Mouse (Mus musculus): ENCODE results near the gene Spint5.

The Spint5 gene

DNA sequence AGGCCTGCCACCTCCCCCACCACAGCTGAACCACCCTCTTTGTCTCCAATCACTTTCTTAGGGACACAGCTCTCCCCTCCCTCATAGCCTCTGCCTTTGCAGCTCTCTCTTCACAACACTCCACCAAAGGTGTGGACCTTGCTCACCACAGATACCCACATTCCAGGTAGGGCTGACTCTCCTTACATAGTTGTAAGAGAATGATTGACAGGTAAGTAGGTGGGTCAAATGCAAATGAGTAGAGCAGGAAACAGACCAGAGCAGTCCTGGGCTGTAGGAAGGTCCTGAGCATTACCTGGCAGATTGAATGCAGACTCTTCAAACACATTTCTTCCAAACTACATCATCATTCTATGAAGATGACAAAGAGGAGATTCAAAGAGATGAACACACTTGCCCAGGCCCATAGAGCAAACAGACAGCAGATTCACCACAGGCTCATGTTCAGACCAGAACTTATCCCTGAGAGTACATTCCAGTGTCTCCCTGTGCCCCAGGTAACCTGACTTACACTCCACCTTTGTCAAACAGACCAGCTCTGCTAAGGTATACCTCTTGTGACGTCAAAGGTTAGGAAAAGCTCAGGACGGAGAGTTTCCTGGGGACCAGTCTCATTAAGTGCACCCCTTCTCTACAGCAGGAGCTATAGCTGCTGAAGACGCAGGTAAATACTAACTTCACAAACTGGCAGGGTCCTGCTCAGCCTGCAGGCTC is 22.4 kb downstream of the Spint5 start:
- DNase-seq (ENCODE audit: low spot score): no peak

DNA sequence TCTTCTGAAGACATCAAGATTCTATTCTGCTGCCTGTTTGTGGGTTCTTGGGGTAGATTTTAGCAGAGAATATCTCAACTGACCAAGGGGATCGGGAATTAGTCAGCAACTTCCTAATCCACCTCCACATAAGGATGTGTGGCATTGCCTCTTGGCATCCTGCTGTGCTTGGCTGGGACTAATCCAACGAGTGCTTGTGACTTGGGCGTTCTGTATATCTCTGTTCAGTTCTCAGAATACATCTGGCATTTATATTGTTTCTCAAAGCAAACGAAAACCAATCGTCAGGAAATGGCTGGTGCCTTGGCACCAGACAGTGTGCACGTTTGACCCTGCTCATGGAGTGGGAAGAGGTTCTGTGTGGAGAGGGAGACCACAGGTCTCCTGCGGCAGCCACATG is 24.8 kb downstream of the Spint5 start:
- no peak for DNase-seq (ENCODE audit: low spot score)

DNA sequence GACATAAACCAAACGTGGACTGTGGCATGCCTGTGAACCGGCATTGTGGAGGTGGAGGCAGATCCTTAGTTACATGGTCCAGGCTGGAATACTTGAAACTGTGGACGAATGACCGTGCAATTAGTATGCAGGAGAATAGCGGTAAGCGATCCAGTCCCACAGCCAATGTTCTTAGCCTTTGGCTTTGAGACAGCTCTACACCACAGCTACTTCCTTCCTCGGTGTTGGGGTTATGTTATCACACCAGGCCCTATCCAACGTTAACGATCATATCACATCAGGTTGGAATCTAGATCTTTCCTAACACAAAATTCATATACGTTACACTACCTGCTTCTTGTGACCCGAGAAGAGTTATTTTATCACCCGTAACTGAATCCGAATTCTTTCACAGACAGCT is 29.9 kb downstream of the Spint5 start:
- DNase-seq (ENCODE audit: low spot score): no peak

DNA sequence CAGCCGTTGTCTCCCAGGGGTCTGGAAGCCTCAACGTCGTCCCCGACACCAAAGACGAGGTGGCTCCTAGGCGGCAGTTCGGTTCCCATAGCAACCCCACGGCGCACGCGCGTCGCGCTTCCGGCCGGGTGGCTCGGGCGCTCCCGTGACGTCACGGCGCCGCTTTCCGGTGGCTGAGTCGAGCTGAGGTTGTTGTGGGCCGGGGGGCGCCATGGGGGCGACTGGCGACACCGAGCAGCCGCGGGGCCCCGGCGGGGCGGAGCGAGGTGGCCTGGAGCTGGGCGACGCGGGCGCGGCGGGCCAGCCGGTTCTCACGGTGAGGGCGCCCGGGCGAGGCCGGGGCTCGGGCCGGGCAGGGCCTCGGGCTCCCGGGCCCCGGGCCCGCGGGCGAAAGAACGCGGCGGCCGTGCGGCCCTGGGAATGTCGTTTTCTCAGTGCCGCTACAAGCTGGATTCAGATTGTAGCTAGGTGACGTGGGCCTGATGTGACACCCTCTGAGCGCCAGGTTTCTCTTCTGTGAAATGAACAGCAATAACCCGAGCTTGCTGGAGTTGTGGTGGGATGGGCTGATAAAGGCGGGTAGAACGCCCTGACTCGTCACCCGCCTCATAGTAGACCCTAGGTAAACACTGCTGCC is 30.9 kb downstream of the Spint5 start, which contains the start of the genes Wfdc3 and Dnttip1:
Gene Wfdc3 (minus strand): TSS at position 89 of the 637 bp plus-strand sequence.
Gene Dnttip1 (plus strand): TSS at position 141 of the 637 bp plus-strand sequence.
- DNase-seq (ENCODE audit: low spot score): peak; percentile 93

DNA sequence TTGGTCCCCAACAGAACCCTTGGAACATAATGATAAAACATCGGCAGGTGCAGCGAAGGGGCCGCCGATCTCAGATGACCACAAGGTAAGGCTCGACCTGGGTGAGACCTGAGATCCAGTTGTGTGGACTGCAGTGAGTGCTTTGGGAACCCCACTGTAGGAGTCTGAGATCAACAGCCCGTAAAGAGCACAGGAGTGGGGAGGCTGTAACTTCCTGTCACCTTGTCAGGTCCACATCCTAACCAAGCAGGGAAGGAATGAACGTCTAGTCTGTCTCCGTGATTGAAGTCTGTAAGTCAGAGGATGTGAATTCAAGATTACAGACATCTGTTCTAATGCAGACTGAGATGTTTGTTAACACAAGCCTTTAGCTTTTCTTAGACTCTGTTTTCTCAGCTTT is 31.6 kb downstream of the Spint5 start:
- DNase-seq (ENCODE audit: low spot score): no peak

DNA sequence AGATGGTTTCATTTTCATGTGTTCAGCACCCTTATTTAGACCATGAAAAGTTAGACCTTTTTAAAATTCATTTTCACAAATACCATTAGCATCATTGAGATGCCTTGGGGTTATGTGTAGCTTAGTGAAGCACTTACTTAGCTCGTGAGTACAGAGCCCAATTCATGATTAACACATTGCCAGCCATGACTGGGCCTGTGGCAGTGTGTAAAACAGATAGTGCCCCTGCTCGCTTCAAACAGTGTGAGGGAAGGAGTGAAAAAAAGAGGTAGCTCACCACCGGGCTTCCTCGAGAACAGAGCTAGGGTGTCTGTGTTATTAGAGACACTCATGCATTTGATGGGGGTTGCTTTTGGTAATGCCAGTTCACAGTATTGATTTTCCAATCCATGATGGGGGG is 33.1 kb downstream of the Spint5 start:
- no peak for DNase-seq (ENCODE audit: low spot score)

DNA sequence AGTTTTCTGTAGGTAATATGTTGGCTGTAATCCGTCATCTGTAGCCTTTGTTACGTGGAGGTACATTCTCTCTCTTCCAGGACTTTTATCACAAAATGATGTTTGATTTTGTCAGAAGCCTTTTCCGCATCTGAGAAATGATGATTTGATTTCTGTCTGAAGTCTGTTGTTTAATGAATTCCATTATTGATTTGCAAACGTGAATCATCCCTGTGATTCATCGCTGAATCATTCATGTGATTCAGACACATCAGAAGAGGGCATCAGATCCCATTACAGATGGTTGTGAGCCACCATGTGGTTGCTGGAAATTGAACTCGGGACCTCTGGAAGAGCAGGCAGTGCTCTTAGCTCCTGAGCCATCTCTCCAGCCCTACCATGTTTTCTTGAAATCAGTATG is 33.9 kb downstream of the Spint5 start:
- DNase-seq (ENCODE audit: low spot score): no peak

DNA sequence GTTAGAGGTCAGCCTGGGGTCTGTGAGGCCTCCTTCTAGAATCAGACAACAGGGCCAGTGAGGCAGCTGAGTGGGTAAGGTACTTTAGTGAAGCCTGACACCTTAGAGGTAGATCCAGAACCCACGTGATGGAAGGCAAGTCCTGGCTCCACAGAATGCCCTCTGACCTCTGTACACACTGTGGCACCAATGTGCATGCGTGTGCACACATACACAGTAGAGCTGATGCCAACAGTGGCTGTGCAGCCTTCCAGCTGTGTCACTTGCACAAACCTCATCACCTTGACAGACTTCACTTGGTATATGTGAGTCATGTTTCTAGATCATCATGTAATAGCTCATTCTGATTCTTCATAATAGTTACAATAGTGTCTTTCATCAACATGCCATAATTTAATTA is 37.3 kb downstream of the Spint5 start:
- DNase-seq (ENCODE audit: low spot score): no peak

DNA sequence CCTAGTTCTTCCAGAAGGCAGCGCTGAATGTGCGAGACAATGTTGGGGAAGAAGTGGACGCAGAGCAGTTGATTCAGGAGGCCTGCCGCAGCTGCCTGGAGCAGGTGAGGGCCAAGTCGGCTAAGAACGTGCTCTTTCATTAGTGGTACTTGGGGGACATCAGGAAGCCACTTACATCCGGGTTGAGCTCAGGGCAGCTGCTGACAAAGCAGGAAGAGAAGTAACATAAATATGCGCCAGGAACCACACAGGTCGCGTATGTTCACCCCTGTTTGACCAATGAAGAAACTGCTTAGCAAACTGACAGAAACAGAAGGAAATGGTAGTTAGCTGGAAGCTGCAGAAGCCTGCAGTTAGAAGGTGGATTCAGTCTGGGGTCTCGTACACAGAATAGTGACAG is 39.0 kb downstream of the Spint5 start:
- no peak for DNase-seq (ENCODE audit: low spot score)

DNA sequence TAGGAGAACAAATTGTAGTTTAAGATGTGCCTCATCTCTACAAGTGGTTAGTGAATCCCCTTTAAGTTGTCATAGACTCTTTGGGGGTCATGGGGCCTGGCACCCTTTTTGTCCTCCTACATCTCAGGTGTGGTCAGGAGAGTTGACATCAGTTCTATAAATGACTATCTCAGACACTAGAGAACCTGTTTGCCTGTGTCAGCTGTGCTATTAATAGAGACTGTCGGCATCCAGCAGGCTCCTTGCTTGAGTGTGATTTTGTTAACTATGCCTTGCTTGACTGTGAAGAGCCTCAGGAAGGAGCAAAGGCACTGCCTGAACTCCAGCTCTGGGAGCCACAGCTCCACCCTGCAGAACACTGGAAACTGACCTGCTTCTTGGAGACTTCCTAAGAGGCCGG is 39.7 kb downstream of the Spint5 start:
- no peak for DNase-seq (ENCODE audit: low spot score)

DNA sequence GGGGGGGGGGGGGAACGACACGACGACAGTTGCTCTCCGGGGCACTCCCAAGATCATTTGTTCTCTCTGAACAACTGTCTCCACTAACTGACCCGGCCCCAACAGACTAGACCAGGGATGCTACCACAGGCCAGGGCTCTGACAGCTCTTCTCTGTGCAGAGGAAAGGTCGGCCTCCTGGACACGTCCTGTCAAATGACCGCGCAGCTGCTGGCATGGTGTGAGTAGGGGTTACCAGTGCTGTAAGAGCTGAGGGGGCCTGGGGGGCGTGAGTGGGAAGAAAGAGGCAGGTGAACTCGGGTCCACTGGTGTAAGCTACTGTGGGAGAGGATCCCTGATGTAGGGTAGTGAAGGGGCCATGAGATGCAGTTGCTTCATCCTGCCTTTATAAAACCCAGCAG is 42.7 kb downstream of the Spint5 start:
- no peak for DNase-seq (ENCODE audit: low spot score)

DNA sequence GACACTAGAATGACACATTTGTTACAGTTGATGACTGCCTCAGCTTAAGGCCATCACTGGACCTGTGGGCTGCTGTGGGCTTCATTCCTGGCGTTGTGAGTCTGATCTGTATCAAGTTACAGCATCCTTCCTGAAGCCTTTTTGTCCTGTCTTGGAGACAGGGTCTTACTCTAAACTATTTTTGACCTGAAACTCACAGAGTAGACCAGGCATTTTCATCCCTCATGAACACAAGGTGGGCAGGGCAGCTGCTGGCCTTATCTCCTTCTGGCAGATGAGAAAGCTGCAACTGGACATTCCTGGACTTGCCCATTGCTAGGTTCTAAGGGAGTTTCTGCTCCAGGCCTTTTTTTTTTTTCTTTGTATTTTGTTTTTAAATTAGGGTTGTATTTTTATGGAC is 43.6 kb downstream of the Spint5 start:
- no peak for DNase-seq (ENCODE audit: low spot score)

DNA sequence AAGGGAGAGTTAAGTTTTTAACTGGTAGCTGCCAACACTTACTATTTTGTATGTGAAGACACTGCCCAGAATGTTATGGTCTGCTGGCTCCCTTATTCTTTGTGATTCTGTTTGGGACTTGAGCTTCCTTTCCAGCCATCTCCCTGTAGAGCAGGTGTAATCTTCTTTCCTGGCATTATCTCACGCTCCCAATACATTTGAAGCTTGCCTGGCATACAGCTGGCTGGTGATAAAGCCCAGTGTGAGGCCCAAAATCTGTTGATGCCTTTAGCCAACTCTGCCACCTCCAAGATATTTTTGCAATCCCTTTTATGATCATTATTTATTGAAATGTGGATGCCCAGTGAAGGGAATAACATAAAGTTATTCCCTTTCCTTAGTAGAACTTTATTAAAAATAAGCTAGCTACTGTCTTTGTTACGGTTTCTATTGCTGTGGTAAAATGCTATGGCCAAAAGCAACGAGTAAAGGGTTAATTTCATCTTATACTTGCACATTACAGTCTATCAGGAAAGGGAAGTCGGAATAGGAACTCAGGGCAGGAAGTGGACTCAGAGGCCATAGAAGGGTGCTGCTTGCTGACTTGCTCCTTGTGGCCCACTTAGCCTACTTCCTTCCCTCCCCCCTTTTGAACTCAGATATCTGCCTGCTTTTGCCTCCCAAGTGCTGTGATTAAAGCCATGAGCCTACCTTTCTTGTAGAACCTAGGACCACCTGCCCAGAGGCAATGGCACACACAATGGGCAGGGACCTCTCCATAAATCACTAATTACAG is 45.1 kb downstream of the Spint5 start:
- DNase-seq (ENCODE audit: low spot score): no peak

DNA sequence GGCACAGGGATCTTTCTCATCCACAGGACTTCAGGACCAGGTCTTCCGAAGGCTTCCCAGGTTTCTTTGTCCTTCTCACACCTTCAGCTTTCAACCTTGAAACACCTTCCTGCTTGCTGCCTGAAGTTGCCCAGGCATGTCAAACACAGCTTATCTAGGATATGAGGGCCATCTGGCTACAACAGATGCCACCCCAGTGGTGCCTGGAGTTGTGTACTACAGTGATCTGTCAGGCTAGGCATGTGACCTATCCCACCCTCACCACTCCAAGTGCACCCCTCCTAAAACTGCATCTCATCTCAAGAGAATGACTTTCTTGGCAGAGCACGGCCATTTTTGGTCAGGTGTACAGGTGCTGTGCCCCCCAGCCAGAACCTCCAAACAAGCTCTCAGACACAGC is 46.4 kb downstream of the Spint5 start:
- DNase-seq (ENCODE audit: low spot score): no peak

DNA sequence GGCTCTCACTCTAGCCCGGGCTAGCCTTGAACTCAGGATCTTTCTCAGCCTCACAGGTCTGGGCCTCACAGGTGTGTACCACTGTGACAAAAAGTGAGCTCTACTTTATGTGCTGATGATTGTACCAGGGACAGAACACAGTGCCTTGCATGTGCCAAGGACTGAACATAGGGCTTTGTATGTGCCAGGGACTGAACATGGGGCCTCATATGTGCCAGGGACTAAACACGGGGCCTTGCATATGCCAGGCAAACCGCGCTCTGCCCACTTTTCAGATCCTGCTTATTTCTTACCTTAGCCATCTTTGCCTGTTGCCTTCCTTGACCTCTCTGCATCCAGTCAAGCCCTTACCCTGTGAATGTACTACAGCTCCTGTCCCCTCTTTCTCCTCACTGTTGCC is 46.9 kb downstream of the Spint5 start:
- no peak for DNase-seq (ENCODE audit: low spot score)

DNA sequence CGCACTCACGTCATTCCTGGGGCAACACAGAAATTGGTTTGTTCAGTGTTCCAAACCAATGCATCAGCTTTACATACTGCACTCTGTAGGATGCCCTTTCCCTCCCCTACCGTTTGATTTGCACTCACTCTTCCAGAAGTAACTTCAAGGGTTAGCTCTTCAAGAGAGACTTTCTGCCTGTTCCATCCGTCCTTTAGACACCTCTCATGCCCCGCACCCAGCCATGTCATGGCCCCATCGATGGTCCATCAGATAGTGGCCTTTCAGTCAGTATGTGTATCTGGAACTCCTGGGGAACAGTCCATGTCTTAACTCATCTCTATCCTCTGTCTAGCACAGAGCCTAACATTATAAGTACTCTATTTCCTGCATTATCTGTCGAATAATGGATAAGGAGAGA is 47.5 kb downstream of the Spint5 start:
- no peak for DNase-seq (ENCODE audit: low spot score)

DNA sequence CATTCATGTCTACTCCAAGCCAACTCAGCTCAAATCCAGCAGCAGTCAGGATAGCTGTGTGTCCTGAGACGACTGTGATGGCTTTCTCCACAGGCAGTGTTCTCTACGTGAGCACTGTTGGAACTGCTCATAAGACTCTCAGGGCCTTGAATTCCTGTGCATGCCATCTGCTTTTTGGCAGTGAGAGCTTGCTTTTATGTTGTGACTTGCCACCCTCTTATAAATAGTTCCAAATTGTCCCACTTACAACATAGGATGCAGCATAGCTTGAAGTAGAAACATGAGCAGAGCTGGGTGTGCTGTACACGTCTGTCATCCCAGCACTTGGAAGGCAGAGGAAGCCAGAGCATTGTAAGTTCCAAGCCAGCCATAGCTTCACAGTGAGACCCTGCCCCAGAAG is 50.7 kb downstream of the Spint5 start:
- DNase-seq (ENCODE audit: low spot score): no peak
